Mouse (Mus musculus) heart, embryonic 15.5 days (tissue): ENCODE data around the gene Gm21409. TPM values are rescaled to one million over a fixed set of nuclear protein-coding genes. Genes with fewer than 3 reads are reported as not detected.
"Not testable (repeated sequence)": the region's sequence is repeated elsewhere in the genome, so short reads cannot be mapped to it uniquely, and the experiment has no call there.

Source experiments
- ATAC-seq: fragments of 200-750 bp; cut with Nextera tagmentation; replicated peaks from 2 replicates; pipeline ENCODE4 v1.8.0; 2017; ENCODE audit warnings: low read depth, moderate TSS enrichment; ENCODE audit not compliant: insufficient number of reproducible peaks, insufficient read depth, low FRiP score
- H3K27ac ChIP-seq: fragments of 300-500 bp; sonication (generic); 2 replicates; pipeline ENCODE4 v1.5.1; 2015; ENCODE audit warnings: mild to moderate bottlenecking, inconsistent platforms
- H3K27me3 ChIP-seq: fragments of 300-500 bp; sonication (generic); 2 replicates; pipeline ENCODE4 v1.6.1; 2015; ENCODE audit warnings: inconsistent platforms
- H3K36me3 ChIP-seq: fragments of 300-500 bp; sonication (generic); 2 replicates; pipeline ENCODE4 v1.6.1; 2015; ENCODE audit warnings: mild to moderate bottlenecking, inconsistent platforms
- H3K4me1 ChIP-seq: fragments of 300-500 bp; sonication (generic); replicated peaks from 2 replicates; pipeline ENCODE4 v1.6.1; 2015; ENCODE audit warnings: inconsistent platforms
- H3K4me2 ChIP-seq: fragments of 300-500 bp; sonication (generic); 2 replicates; pipeline ENCODE4 v1.6.1; 2015; ENCODE audit warnings: inconsistent platforms, mild to moderate bottlenecking, moderate library complexity
- H3K4me3 ChIP-seq: fragments of 300-500 bp; sonication (generic); 2 replicates; pipeline ENCODE4 v1.5.1; 2015; ENCODE audit warnings: mild to moderate bottlenecking, inconsistent platforms
- H3K9ac ChIP-seq: fragments of 300-500 bp; sonication (generic); 2 replicates; pipeline ENCODE4 v1.6.1; 2015; ENCODE audit warnings: mild to moderate bottlenecking, inconsistent platforms
- H3K9me3 ChIP-seq: fragments of 300-500 bp; sonication (generic); replicated peaks from 2 replicates; pipeline ENCODE4 v1.6.1; 2016; ENCODE audit warnings: inconsistent platforms
- WGBS: fragments of 180-500 bp; shearing (Covaris S2); methylation state at CpG from one replicate; pipeline ENCODE4 v1.1.7; 2015; ENCODE audit warnings: mixed read lengths; 5-methylcytosine and 5-hydroxymethylcytosine counted together
- polyA plus RNA-seq: library from polyadenylated mRNA; unstranded; fragments of >200 nt; fragmentation: Nextera tagmentation; extraction: Ambion mirVana; gene quantifications from 2 replicates; pipeline ENCODE4 v1.2.1, GENCODE M21; 2015

The Gm21409 gene
- polyA plus RNA-seq, result not detected in 2 replicates

- H3K4me3 ChIP-seq, ATAC-seq, H3K27me3 ChIP-seq, H3K9ac ChIP-seq, H3K4me1 ChIP-seq, H3K36me3 ChIP-seq, H3K9me3 ChIP-seq, H3K4me2 ChIP-seq, H3K27ac ChIP-seq: not testable (repeated sequence)
- WGBS, result no CpG with 5 or more reads among the region's 6 CpGs
Measured at GRCm38 (mm10) chrY:84746385-84746784, at the start of gene Gm21409. TSS of gene Gm21409 (plus strand) at chrY:84746685.

Other genes starting within 250 kb of the Gm21409 start
- gene Gm21394, start 181.8 kb upstream of the Gm21409 start, polyA plus RNA-seq, result not detected in 2 replicates